Mouse (Mus musculus) spleen, postnatal 36 days (tissue): ENCODE results near the gene Rpl4.
A peak's percentile ranks its signal among the peaks of the same experiment; 100 is the strongest.
"Not testable (repeated sequence)": the region's sequence is repeated elsewhere in the genome, so short reads cannot be mapped to it uniquely, and the experiment has no call there.

Experiments
- DNase-seq, 2 experiments: peaks; one replicate each; pipeline ENCODE4 v3.0.0; 2022; ENCODE audit warnings: low spot score in 2 of 2, mixed read lengths in 1 of 2

The Rpl4 gene

GRCm38 (mm10) chr9:64197524-64197923, 24.3 kb downstream of the Rpl4 start:
- no peak for DNase-seq

- DNase-seq = no peak
Measured at GRCm38 (mm10) chr9:64198068-64198762, 25.0 kb downstream of the Rpl4 start.

- not testable (repeated sequence) for DNase-seq
Measured at GRCm38 (mm10) chr9:64198763-64199418, 25.7 kb downstream of the Rpl4 start.

GRCm38 (mm10) chr9:64199897-64200296, 26.7 kb downstream of the Rpl4 start:
- no peak for DNase-seq

- DNase-seq = no peak
Measured at GRCm38 (mm10) chr9:64202331-64202730, 29.2 kb downstream of the Rpl4 start.

- DNase-seq = no peak
Measured at GRCm38 (mm10) chr9:64202866-64203265, 29.7 kb downstream of the Rpl4 start.

- no peak for DNase-seq
Measured at GRCm38 (mm10) chr9:64207509-64208084, 34.4 kb downstream of the Rpl4 start.

GRCm38 (mm10) chr9:64214452-64214851, 41.3 kb downstream of the Rpl4 start:
- DNase-seq = no peak

GRCm38 (mm10) chr9:64216090-64216489, 42.9 kb downstream of the Rpl4 start:
- no peak for DNase-seq

GRCm38 (mm10) chr9:64216641-64217040, 43.5 kb downstream of the Rpl4 start:
- DNase-seq = no peak

- no peak for DNase-seq
Measured at GRCm38 (mm10) chr9:64217887-64218286, 44.7 kb downstream of the Rpl4 start.

GRCm38 (mm10) chr9:64219305-64219704, 46.1 kb downstream of the Rpl4 start:
- DNase-seq = no peak

GRCm38 (mm10) chr9:64219772-64220420, 46.7 kb downstream of the Rpl4 start:
- DNase-seq = no peak

- no peak for DNase-seq
Measured at GRCm38 (mm10) chr9:64220603-64221002, 47.4 kb downstream of the Rpl4 start.

- DNase-seq = no peak
Measured at GRCm38 (mm10) chr9:64221480-64221879, 48.3 kb downstream of the Rpl4 start.

- no peak for DNase-seq
Measured at GRCm38 (mm10) chr9:64222098-64222497, 48.9 kb downstream of the Rpl4 start.

- no peak for DNase-seq
Measured at GRCm38 (mm10) chr9:64225805-64226204, 52.6 kb downstream of the Rpl4 start.

GRCm38 (mm10) chr9:64227736-64228135, 54.6 kb downstream of the Rpl4 start:
- peak; percentile 4 to 10 for DNase-seq
